Mouse (Mus musculus) WW6 (cell line): ENCODE results near the gene Gna11.

Source experiments
- DNase-seq: peaks from one replicate; pipeline ENCODE4 v3.0.0-alpha.2; 2013; ENCODE audit warnings: low read depth, low spot score

Gene Gna11

GRCm38 (mm10) chr10:81565257-81566228 lies 20.6 kb upstream of the Gna11 start:
- no peak for DNase-seq

GRCm38 (mm10) chr10:81564734-81565133 lies 19.7 kb upstream of the Gna11 start:
- DNase-seq = peak; percentile 71

- DNase-seq = no peak
These were observed 19.2 kb upstream of the Gna11 start for GRCm38 (mm10) chr10:81564216-81564615.

- no peak for DNase-seq
These were observed 18.5 kb upstream of the Gna11 start for GRCm38 (mm10) chr10:81563481-81563880.

GRCm38 (mm10) chr10:81562411-81562810 lies 17.4 kb upstream of the Gna11 start:
- no peak for DNase-seq

GRCm38 (mm10) chr10:81560719-81561459 lies 15.9 kb upstream of the Gna11 start:
- no peak for DNase-seq

- DNase-seq = no peak
These were observed 14.9 kb upstream of the Gna11 start for GRCm38 (mm10) chr10:81559627-81560539.

- no peak for DNase-seq
These were observed 14.2 kb upstream of the Gna11 start, which contains the start of gene Aes for GRCm38 (mm10) chr10:81559163-81559626. TSS of gene Aes (plus strand) at chr10:81559488.

- DNase-seq = no peak
These were observed 12.5 kb upstream of the Gna11 start for GRCm38 (mm10) chr10:81557491-81557890.

- no peak for DNase-seq
These were observed 11.3 kb upstream of the Gna11 start for GRCm38 (mm10) chr10:81556282-81556681.

- no peak for DNase-seq
These were observed 9.1 kb upstream of the Gna11 start for GRCm38 (mm10) chr10:81553807-81554755.

- no peak for DNase-seq
These were observed 8.2 kb upstream of the Gna11 start for GRCm38 (mm10) chr10:81553232-81553631.

GRCm38 (mm10) chr10:81551597-81552102 lies 6.7 kb upstream of the Gna11 start:
- no peak for DNase-seq

GRCm38 (mm10) chr10:81550257-81550656 lies 5.3 kb upstream of the Gna11 start:
- DNase-seq = no peak

GRCm38 (mm10) chr10:81548944-81549343 lies 4.0 kb upstream of the Gna11 start:
- DNase-seq = no peak

GRCm38 (mm10) chr10:81546788-81547571 lies 2.0 kb upstream of the Gna11 start:
- DNase-seq = no peak

GRCm38 (mm10) chr10:81546332-81546731 lies 1.3 kb upstream of the Gna11 start:
- DNase-seq = no peak

- DNase-seq = no peak
These were observed 462 bp downstream of the Gna11 start for GRCm38 (mm10) chr10:81544296-81545160.
